Mouse (Mus musculus) stomach, embryonic 15.5 days (tissue): ENCODE measurements around the gene Sdf2l1. TPM values are rescaled to one million over a fixed set of nuclear protein-coding genes. Genes with fewer than 3 reads are reported as not detected.

Experiments used
- microRNA counts: library from miRNA; unstranded; fragments of <30 nt; microRNA quantifications from one replicate; lab custom pipeline; 2016
- microRNA-seq: library from miRNA; unstranded; fragments of <30 nt; microRNA quantifications from one replicate; pipeline ENCODE4, GENCODE M21; 2016
- polyA plus RNA-seq: library from polyadenylated mRNA; unstranded; fragments of >200 nt; fragmentation: Nextera tagmentation; extraction: Ambion mirVana; gene quantifications from 2 replicates; pipeline ENCODE4 v1.2.1, GENCODE M21; 2015

Gene Sdf2l1
- polyA plus RNA-seq, 1 experiment from 2014 or later, result 156 TPM

MicroRNA genes within 50 kb of the gene (microRNA counts, 519-probe panel; counts per million panel counts)
- 3,346 counts per million, percentile 84 among the panel's probes with 10 or more counts for microRNA mmu-miR-130b (lab: Ali Mortazavi, UCI)
- 2,344 counts per million, percentile 48 among the panel's probes with 10 or more counts for microRNA mmu-miR-301b (lab: Ali Mortazavi, UCI)

Small RNA genes within 50 kb of the gene (microRNA-seq; reads per million reads assigned to microRNA genes)
- gene Mir130b (6,097 reads per million, percentile 91 among the genes with 10 or more reads in this experiment), gene Mir301b (82.3 reads per million, percentile 48 among the genes with 10 or more reads in this experiment)

Other genes starting within 250 kb of the Sdf2l1 start
- gene Ppm1f, start 235.9 kb downstream of the Sdf2l1 start, polyA plus RNA-seq, result 17.9 and 21.0 TPM in 2 replicates
- 153 and 156 TPM in 2 replicates for gene Mapk1, start 149.0 kb downstream of the Sdf2l1 start, polyA plus RNA-seq
- 16.9 and 20.7 TPM in 2 replicates for gene Ypel1, start 62.7 kb downstream of the Sdf2l1 start, polyA plus RNA-seq
- gene Ppil2, start 21.1 kb downstream of the Sdf2l1 start, polyA plus RNA-seq, result 118 and 131 TPM in 2 replicates
- gene 2610318N02Rik, start 7.2 kb downstream of the Sdf2l1 start, polyA plus RNA-seq, result 23.5 and 34.5 TPM in 2 replicates
- 20.2 and 22.4 TPM in 2 replicates for gene Ydjc, start 12.2 kb upstream of the Sdf2l1 start, polyA plus RNA-seq
- 1.5 and 1.9 TPM in 2 replicates for gene Ccdc116, start 14.8 kb upstream of the Sdf2l1 start, polyA plus RNA-seq
- 314 and 339 TPM in 2 replicates for gene Ube2l3, start 70.3 kb upstream of the Sdf2l1 start, polyA plus RNA-seq
- 0.39 and 0.57 TPM in 2 replicates for gene Rimbp3, start 76.2 kb upstream of the Sdf2l1 start, polyA plus RNA-seq
- 4.5 and 6.1 TPM in 2 replicates for gene Hic2, start 101.2 kb upstream of the Sdf2l1 start, polyA plus RNA-seq
- gene Tmem191c, start 143.7 kb upstream of the Sdf2l1 start, polyA plus RNA-seq, result 18.2 and 19.2 TPM in 2 replicates
- 5.8 and 12.9 TPM in 2 replicates for gene Serpind1, start 199.0 kb upstream of the Sdf2l1 start, polyA plus RNA-seq